Mouse (Mus musculus) neural tube, embryonic 10.5 days (tissue): Measurements from ENCODE around the gene Chmp5.

Experiments used
- DNase-seq: peaks from one replicate; pipeline ENCODE4 v3.0.0-alpha.2; 2017; ENCODE audit warnings: low spot score; ENCODE audit errors: extremely low spot score

The Chmp5 gene

DNA sequence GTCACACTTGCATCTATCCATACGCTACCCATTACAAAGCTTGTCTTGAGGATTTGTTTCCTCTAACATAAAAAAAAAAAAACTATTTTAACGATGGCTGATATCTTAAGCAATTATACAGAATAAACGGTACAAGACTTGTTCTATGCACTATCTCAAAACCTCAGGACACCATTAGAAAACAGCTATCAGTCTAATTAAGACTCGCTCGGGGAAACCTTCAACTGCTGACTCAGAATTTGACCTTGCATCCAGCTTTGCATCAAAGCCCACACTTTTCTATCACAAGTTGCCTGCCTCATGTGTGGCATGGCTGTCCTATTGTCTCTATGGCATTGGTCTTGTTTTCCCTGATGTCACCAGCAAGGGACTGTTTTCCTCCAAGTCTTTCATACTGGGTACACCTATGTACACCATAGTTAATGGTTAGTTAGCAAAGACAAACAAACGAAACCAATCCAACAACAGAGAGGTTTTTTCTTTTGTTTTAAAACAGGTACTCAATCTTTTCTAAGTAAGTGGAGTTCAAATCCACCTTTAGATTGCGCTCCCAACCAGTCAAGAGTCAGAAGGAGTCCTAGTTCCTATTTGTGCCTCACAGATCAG, 1.6 kb upstream of the Chmp5 start:
- no peak for DNase-seq

GRCm38 (mm10) chr4:40947565-40948159, 545 bp upstream of the Chmp5 start:
- peak; percentile 84 for DNase-seq

DNA sequence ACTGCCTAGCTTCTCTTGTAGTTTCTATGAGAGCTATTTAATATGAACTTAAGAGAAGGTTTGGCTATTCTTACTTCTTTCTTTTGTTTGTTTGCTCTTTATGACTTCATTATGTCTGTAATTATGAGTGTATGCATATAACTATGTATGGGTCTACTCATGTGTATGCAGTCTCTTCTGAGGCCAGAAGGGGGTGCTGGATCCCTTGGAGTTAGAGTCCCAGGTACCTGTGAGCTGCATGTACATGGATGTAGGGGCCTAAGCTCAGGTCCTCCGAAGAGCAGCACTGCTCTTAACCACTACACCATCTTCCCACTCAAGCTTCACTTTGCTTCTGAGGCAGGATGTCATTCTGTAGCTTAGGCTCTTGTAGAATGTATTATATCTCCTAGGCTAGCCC, 5.3 kb downstream of the Chmp5 start:
- no peak for DNase-seq

- no peak for DNase-seq
Measured at GRCm38 (mm10) chr4:40955942-40956341, 7.7 kb downstream of the Chmp5 start.

DNA sequence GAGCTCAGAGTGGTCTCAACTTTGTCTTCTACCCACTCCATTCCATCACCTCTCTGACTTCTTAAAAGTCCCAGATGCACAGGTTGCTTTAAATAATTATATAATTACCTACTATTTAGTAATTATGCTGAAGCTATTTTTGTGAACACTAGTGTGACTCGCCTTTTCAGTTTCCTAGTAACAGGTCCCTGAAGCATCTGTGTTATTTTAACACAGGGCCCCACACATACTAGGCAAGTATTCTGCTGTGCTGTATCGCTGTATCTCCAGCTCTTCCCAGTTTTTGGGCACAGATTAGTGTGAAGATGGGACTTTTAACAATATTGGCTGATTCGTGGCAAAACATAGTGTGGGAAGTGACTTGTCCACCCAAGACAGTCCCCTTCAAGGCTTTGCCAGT, 15.3 kb downstream of the Chmp5 start:
- DNase-seq: no peak

DNA sequence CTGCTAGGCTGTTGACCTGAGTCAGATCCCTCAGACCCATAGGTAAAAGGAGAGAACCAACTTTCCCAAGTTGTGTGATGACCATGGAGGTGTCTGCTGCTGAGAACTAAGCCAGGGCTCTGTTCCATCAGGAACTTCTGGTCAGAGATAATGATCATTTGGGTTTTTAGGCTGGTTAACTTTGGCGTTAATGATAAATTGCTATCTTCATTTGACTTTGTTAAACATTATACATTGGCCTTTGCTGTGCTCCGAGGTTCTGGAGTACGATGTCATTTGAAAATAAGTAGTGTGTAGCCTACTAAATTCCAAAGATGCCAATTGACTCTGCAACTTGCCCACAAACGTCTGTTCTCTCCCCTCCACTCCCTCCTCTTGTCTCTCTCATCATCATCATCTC, 21.0 kb downstream of the Chmp5 start:
- no peak for DNase-seq

GRCm38 (mm10) chr4:40969781-40970591, 21.8 kb downstream of the Chmp5 start:
- no peak for DNase-seq

GRCm38 (mm10) chr4:40970592-40970841, 22.3 kb downstream of the Chmp5 start:
- no peak for DNase-seq

DNA sequence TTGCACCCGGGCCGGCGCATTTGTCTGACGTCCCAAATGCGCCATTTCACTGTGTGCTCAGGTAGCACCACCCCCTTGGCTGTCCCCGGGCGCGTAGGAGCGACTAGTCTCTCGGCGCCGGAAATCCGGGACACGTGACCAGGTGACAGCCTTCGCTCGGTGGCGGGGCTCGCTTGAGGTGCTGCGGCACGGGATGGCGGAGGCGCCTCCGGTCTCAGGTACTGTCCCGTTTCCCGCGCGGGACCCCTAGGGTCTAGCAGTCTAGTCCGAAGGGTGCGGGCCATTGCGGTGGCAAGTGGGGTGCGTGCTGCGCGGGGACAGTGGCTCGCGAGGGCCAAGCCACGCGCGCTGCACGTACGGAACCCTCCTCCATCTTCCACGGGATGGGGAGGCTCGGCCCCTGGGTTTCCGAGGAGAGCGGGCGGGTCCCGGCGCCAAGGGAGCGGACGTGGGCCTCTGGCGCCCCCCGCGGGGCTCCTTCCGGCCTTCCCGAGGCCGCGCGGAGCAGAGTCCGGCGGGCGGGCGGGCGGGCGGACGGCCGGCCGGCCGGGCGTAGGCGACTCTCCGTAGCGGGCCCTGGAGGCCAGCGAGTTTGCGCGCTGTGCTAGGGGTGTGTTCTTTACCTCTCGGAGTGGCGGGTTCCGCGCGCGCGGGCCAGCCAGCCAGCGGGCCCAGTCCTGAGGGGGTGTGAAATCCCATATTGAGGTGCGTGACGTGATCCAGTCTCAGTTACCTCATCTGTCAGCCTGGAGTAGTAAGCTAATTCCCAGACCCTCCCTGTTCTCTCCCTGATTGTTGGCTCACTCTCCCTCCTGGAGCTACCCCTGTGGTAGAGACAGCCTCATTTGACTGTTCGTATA, 22.9 kb downstream of the Chmp5 start, which contains the start of gene Nfx1:
Gene Nfx1 (plus strand): TSS at position 65 of the 860 bp plus-strand sequence.
- DNase-seq: peak; percentile 95

GRCm38 (mm10) chr4:40971744-40972143, 23.5 kb downstream of the Chmp5 start:
- peak; percentile 36 for DNase-seq

DNA sequence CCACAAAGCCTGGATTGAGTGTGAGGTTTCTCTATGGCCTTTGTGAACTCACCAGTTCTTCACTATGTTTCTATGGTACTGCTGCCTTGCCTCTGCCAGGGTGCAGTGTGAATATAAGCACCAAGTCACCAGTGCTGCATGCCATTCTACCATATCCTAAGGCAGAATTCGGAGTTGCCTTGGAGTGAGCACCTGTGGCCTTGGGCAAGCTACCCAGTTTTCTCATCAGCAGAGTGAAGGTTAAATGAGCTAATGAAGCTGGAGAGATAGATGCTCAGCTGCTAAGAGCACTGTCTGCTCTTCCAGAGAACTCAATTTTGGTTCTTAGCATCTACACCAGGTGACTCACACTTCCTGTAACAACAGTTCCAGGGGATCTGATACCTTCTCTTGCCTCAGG, 25.8 kb downstream of the Chmp5 start:
- DNase-seq: no peak

DNA sequence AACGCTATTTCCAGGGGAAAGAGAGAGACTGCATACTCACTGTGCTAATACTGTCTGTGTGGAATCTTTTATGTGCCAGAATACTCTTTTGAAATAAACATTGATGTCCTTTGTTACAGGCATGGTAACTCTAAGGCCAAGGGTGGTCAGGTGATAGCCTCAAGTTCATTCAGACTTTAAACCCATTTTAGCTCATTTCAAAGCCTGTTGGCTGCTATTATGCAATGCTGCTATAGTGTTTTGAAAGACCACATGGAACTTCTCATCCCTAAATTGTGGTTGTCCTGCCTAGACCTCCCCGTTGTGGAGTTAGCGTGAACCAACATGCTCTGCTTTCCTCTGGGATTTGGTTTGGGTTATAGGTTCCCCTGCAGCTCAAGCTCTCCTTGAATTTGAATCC, 27.5 kb downstream of the Chmp5 start:
- DNase-seq: no peak

GRCm38 (mm10) chr4:40976651-40977050, 28.4 kb downstream of the Chmp5 start:
- no peak for DNase-seq

- DNase-seq: no peak
Measured at GRCm38 (mm10) chr4:40979430-40979829, 31.2 kb downstream of the Chmp5 start.

DNA sequence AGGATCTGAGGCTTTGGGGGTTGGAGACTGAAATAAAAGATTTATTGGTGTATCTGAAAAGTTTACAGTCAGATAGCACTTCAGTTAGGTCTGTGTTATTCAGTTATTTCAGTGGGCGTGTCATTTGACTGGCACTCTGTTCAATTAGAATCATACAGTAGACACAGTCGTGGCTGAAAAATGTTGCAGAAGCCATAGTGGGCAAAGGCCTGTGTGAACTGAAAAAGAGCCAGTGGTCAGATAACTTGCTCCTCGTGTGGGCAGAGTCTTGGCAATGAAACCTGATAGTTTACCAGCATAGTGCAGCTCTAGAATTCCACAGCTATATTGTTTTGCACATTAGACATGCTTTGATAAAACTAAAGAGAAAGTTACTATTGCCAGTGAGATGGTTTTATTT, 34.3 kb downstream of the Chmp5 start:
- DNase-seq: no peak

DNA sequence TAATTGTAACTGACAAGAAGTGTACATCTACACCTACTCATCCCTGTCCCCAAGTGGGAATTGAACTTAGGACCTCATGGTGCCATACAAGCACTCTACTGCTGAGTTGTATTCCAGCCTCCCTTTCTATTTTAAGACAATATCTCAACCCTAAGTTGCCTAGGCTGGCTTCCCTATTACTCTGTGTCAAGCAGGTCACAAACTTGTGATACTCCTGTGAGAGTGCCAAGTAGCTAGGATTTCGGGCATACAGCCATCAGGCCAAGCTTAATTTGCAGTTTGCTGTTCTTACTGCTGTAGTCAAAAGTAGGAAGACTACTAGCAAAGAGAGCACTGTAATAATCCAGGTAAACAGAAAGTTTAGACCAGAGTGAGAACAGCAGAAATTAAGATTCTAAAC, 35.5 kb downstream of the Chmp5 start:
- DNase-seq: no peak

DNA sequence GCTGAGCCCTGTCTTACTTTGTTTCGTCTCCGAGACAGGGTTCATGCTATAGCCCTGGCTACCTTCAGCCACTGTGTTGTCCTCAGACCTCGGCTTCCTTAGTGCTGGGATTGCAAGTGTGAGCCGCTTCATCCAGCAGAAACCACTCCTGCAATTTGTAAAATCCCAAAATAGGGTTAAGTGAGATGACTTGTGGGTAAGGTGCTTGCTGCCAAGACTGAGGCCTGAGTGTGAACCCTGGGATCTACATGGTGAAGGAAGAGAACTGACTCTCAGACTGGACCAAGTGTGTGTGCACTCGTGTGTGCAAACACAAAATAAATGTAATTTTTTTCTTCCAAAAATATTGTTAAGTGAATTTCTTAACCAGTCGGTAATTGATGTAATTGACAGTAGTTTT, 41.4 kb downstream of the Chmp5 start:
- DNase-seq: no peak

DNA sequence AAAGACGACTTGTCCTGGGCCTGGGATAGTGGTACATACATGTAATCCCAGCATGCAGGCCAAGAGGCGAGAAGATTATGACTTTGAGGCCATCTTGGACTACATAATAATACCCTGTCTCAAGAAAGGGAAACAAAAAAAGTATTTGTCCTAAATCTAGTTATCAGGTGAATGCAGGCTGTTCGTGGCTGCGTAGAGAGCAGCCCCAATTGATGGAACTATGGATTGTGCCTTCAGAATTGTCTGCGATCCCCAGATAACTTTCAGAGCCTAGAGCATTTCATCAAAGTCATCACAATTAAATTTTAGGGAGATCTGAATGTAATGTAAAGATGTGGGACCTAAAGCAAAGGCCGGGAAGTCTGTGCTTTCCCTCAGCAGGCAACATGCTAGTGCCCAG, 48.1 kb downstream of the Chmp5 start:
- DNase-seq: no peak

- no peak for DNase-seq
Measured at GRCm38 (mm10) chr4:40997916-40998315, 49.7 kb downstream of the Chmp5 start.

DNA sequence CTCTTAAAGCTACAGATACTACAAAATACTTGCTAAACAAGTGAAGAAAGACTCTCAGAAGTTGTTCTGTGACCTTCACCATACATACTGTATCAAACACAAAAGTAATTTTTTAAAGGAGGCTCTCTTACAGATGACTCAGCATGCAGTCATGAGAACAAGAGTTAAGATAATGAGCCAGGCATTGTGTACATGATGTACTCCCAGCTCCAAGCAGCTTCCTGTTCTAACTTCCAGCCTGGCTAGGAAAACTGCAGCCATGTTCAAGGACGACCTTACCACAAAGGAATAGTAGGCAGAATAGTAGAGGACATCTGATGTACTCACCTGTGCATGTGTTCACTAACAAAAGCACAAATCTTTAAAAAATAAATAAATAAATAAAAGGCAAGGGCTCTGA, 52.1 kb downstream of the Chmp5 start:
- no peak for DNase-seq

- DNase-seq: no peak
Measured at GRCm38 (mm10) chr4:41000842-41001639, 52.8 kb downstream of the Chmp5 start.
